Mouse (Mus musculus): ENCODE data around the gene Arhgef10l. TPM values are rescaled to one million over a fixed set of nuclear protein-coding genes. Genes with fewer than 3 reads are reported as not detected.
A peak's percentile ranks its signal among the peaks of the same experiment; 100 is the strongest.

Arhgef10l gene
- polyA plus RNA-seq, 1 experiment from 2014 or later, result 9.7 TPM

- H3K4me3 ChIP-seq (ENCODE audit: low read depth, low read length), result no peak overlapping the region
- WGBS (ENCODE audit: insufficient replicate concordance), result 87% methylated on average over 28 of the region's 28 CpGs
- H3K27me3 ChIP-seq (ENCODE audit: control insufficient read depth, insufficient read depth, low read length), result no peaks in the 10 kb centered on the region
- no peak overlapping the region for H3K4me2 ChIP-seq
- no peak overlapping the region for H3K9ac ChIP-seq (ENCODE audit: low read depth, low read length)
- H3K4me1 ChIP-seq (ENCODE audit: control insufficient read depth, insufficient read depth, low read length), result 0 out of 2 replicates have a peak, but pooled peaks cover 3% of the 10 kb centered on the region
- peaks cover 2% of the 10 kb centered on the region; the same call in 1 of the 2 replicates for H3K36me3 ChIP-seq (ENCODE audit: control insufficient read depth, insufficient read depth, low read length)
- no peaks in the 10 kb centered on the region for H3K9me3 ChIP-seq (replicated peaks; ENCODE audit: control insufficient read depth, low read length)
- no peak overlapping the region for H3K27ac ChIP-seq (ENCODE audit: low read depth, low read length)
- no peak for ATAC-seq (replicated peaks; ENCODE audit: insufficient number of reproducible peaks, low FRiP score, low TSS enrichment)
Measured at GRCm38 (mm10) chr4:140639431-140640241, 26.2 kb downstream of the Arhgef10l start.

GRCm38 (mm10) chr4:140638591-140638990 lies 27.2 kb downstream of the Arhgef10l start:
- H3K27ac ChIP-seq (ENCODE audit: low read depth, low read length), result no peak overlapping the region
- no peak overlapping the region for H3K9ac ChIP-seq (ENCODE audit: low read depth, low read length)
- 0 out of 2 replicates have a peak, but pooled peaks cover 3% of the 10 kb centered on the region for H3K4me1 ChIP-seq (ENCODE audit: control insufficient read depth, insufficient read depth, low read length)
- H3K36me3 ChIP-seq (ENCODE audit: control insufficient read depth, insufficient read depth, low read length), result peaks cover 2% of the 10 kb centered on the region; the same call in 1 of the 2 replicates
- no peaks in the 10 kb centered on the region for H3K27me3 ChIP-seq (ENCODE audit: control insufficient read depth, insufficient read depth, low read length)
- WGBS (ENCODE audit: insufficient replicate concordance), result 85% methylated on average over 5 of the region's 5 CpGs
- no peaks in the 10 kb centered on the region for H3K9me3 ChIP-seq (replicated peaks; ENCODE audit: control insufficient read depth, low read length)
- no peak for ATAC-seq (replicated peaks; ENCODE audit: insufficient number of reproducible peaks, low FRiP score, low TSS enrichment)
- H3K4me3 ChIP-seq (ENCODE audit: low read depth, low read length), result no peak overlapping the region
- no peak overlapping the region for H3K4me2 ChIP-seq

- Histone ChIP-seq H3K4me1 (ENCODE audit: control insufficient read depth, insufficient read depth, low read length) (0 out of 2 replicates have a peak, but pooled peaks cover 3% of the 10 kb centered on the region), H3K36me3 (ENCODE audit: control insufficient read depth, insufficient read depth, low read length) (no peaks in the 10 kb centered on the region), H3K27me3 (ENCODE audit: control insufficient read depth, insufficient read depth, low read length) (no peaks in the 10 kb centered on the region), H3K9ac (ENCODE audit: low read depth, low read length) (no peak overlapping the region), H3K9me3 (replicated peaks; ENCODE audit: control insufficient read depth, low read length) (no peaks in the 10 kb centered on the region), H3K4me3 (ENCODE audit: low read depth, low read length) (no peak overlapping the region), H3K4me2 (no peak overlapping the region), H3K27ac (ENCODE audit: low read depth, low read length) (no peak overlapping the region)
- WGBS (ENCODE audit: insufficient replicate concordance), result 73% methylated on average over 8 of the region's 8 CpGs
- no peak for ATAC-seq (replicated peaks; ENCODE audit: insufficient number of reproducible peaks, low FRiP score, low TSS enrichment)
Measured at GRCm38 (mm10) chr4:140637269-140637668, 28.5 kb downstream of the Arhgef10l start.

GRCm38 (mm10) chr4:140636312-140636996 lies 29.4 kb downstream of the Arhgef10l start:
- 54% methylated on average over 5 of the region's 5 CpGs for WGBS (ENCODE audit: insufficient replicate concordance)
- H3K4me3 ChIP-seq (ENCODE audit: low read depth, low read length), result no peak overlapping the region
- no peak for ATAC-seq (replicated peaks; ENCODE audit: insufficient number of reproducible peaks, low FRiP score, low TSS enrichment)
- H3K4me2 ChIP-seq, result no peak overlapping the region
- peaks cover 7% of the 10 kb centered on the region for H3K4me1 ChIP-seq (ENCODE audit: control insufficient read depth, insufficient read depth, low read length)
- no peaks in the 10 kb centered on the region for H3K36me3 ChIP-seq (ENCODE audit: control insufficient read depth, insufficient read depth, low read length)
- no peaks in the 10 kb centered on the region for H3K27me3 ChIP-seq (ENCODE audit: control insufficient read depth, insufficient read depth, low read length)
- no peaks in the 10 kb centered on the region for H3K9me3 ChIP-seq (replicated peaks; ENCODE audit: control insufficient read depth, low read length)
- H3K27ac ChIP-seq (ENCODE audit: low read depth, low read length), result no peak overlapping the region
- H3K9ac ChIP-seq (ENCODE audit: low read depth, low read length), result no peak overlapping the region

- Histone ChIP-seq H3K9me3 (replicated peaks; ENCODE audit: control insufficient read depth, low read length) (no peaks in the 10 kb centered on the region), H3K9ac (ENCODE audit: low read depth, low read length) (no peak overlapping the region), H3K4me2 (no peak overlapping the region), H3K4me1 (ENCODE audit: control insufficient read depth, insufficient read depth, low read length) (peaks cover 15% of the 10 kb centered on the region), H3K27me3 (ENCODE audit: control insufficient read depth, insufficient read depth, low read length) (no peaks in the 10 kb centered on the region), H3K4me3 (ENCODE audit: low read depth, low read length) (no peak overlapping the region), H3K27ac (ENCODE audit: low read depth, low read length) (no peak overlapping the region), H3K36me3 (ENCODE audit: control insufficient read depth, insufficient read depth, low read length) (no peaks in the 10 kb centered on the region)
- no peak for ATAC-seq (replicated peaks; ENCODE audit: insufficient number of reproducible peaks, low FRiP score, low TSS enrichment)
- WGBS (ENCODE audit: insufficient replicate concordance), result 76% methylated on average over 10 of the region's 10 CpGs
Measured at GRCm38 (mm10) chr4:140634861-140635388, 30.9 kb downstream of the Arhgef10l start.

GRCm38 (mm10) chr4:140631276-140631849 lies 34.4 kb downstream of the Arhgef10l start:
- peak overlapping the region; percentile 74 for H3K27ac ChIP-seq (ENCODE audit: low read depth, low read length)
- 75% methylated on average over 6 of the region's 6 CpGs for WGBS (ENCODE audit: insufficient replicate concordance)
- peak overlapping the region; percentile 40 for H3K4me2 ChIP-seq
- no peaks in the 10 kb centered on the region for H3K36me3 ChIP-seq (ENCODE audit: control insufficient read depth, insufficient read depth, low read length)
- H3K4me1 ChIP-seq (ENCODE audit: control insufficient read depth, insufficient read depth, low read length), result peaks cover 31% of the 10 kb centered on the region
- no peak; the same call in 1 of the 2 replicates for ATAC-seq (replicated peaks; ENCODE audit: insufficient number of reproducible peaks, low FRiP score, low TSS enrichment)
- H3K9ac ChIP-seq (ENCODE audit: low read depth, low read length), result no peak overlapping the region
- no peaks in the 10 kb centered on the region for H3K9me3 ChIP-seq (replicated peaks; ENCODE audit: control insufficient read depth, low read length)
- H3K27me3 ChIP-seq (ENCODE audit: control insufficient read depth, insufficient read depth, low read length), result no peaks in the 10 kb centered on the region
- no peak overlapping the region for H3K4me3 ChIP-seq (ENCODE audit: low read depth, low read length)

GRCm38 (mm10) chr4:140630651-140631241 lies 35.1 kb downstream of the Arhgef10l start:
- 19% methylated on average over 15 of the region's 15 CpGs for WGBS (ENCODE audit: insufficient replicate concordance)
- Histone ChIP-seq H3K27ac (ENCODE audit: low read depth, low read length) (peak overlapping the region; percentile 74), H3K9me3 (replicated peaks; ENCODE audit: control insufficient read depth, low read length) (no peaks in the 10 kb centered on the region), H3K4me3 (ENCODE audit: low read depth, low read length) (no peak overlapping the region), H3K4me2 (peak overlapping the region; percentile 40), H3K4me1 (ENCODE audit: control insufficient read depth, insufficient read depth, low read length) (peaks cover 37% of the 10 kb centered on the region), H3K27me3 (ENCODE audit: control insufficient read depth, insufficient read depth, low read length) (no peaks in the 10 kb centered on the region), H3K36me3 (ENCODE audit: control insufficient read depth, insufficient read depth, low read length) (no peaks in the 10 kb centered on the region), H3K9ac (ENCODE audit: low read depth, low read length) (no peak overlapping the region; the same call in 1 of the 2 replicates)
- no peak for ATAC-seq (replicated peaks; ENCODE audit: insufficient number of reproducible peaks, low FRiP score, low TSS enrichment)

- H3K9ac ChIP-seq (ENCODE audit: low read depth, low read length), result no peak overlapping the region
- 57% methylated on average over 5 of the region's 6 CpGs for WGBS (ENCODE audit: insufficient replicate concordance)
Measured at GRCm38 (mm10) chr4:140630136-140630535, 35.7 kb downstream of the Arhgef10l start.

More at GRCm38 (mm10) chr4:140630136-140630535, 35.7 kb downstream of the Arhgef10l start:
- Histone ChIP-seq H3K4me1 (ENCODE audit: control insufficient read depth, insufficient read depth, low read length) (peaks cover 43% of the 10 kb centered on the region), H3K36me3 (ENCODE audit: control insufficient read depth, insufficient read depth, low read length) (no peaks in the 10 kb centered on the region), H3K4me3 (ENCODE audit: low read depth, low read length) (no peak overlapping the region), H3K27me3 (ENCODE audit: control insufficient read depth, insufficient read depth, low read length) (no peaks in the 10 kb centered on the region), H3K9me3 (replicated peaks; ENCODE audit: control insufficient read depth, low read length) (no peaks in the 10 kb centered on the region), H3K27ac (ENCODE audit: low read depth, low read length) (no peak overlapping the region), H3K4me2 (no peak overlapping the region)
- ATAC-seq (replicated peaks; ENCODE audit: insufficient number of reproducible peaks, low FRiP score, low TSS enrichment), result no peak
